Mouse (Mus musculus) cortical plate, adult 2 months (tissue): ENCODE measurements at regions not wholly inside any gene's neighbourhood (a gene's known extent, or its start where the extent isn't known, plus 50 kb on each side); places are given as distances from the start of the nearest gene placed in this dataset.

Experiments used
- H3K27ac ChIP-seq: fragments of 200-500 bp; 2 replicates; pipeline ENCODE4 v1.5.1; 2012; ENCODE audit warnings: low read length, control low read depth, inconsistent platforms; ENCODE audit not compliant: insufficient read depth
- H3K4me1 ChIP-seq: fragments of 200-500 bp; 2 replicates; pipeline ENCODE4 v1.6.1; 2011; ENCODE audit warnings: low read length; ENCODE audit not compliant: control insufficient read depth, insufficient read depth
- H3K4me3 ChIP-seq: fragments of 200-500 bp; 2 replicates; pipeline ENCODE4 v1.5.1; 2011; ENCODE audit warnings: mild to moderate bottlenecking, low read length, control low read depth; ENCODE audit not compliant: insufficient read depth
- CTCF ChIP-seq: fragments of 200-500 bp; IDR thresholded peaks from 2 replicates; pipeline ENCODE4 v1.5.1; 2011; ENCODE audit warnings: mild to moderate bottlenecking, control low read depth, low read length; ENCODE audit not compliant: insufficient read depth; ENCODE audit errors: extremely low read depth
- POLR2A ChIP-seq: fragments of 200-500 bp; IDR thresholded peaks from 2 replicates; pipeline ENCODE4 v1.6.1; 2011; ENCODE audit warnings: mild to moderate bottlenecking, low read length, control low read depth; ENCODE audit not compliant: insufficient read depth; ENCODE audit errors: extremely low read depth

- no peak for TF ChIP-seq POLR2A
- TF ChIP-seq CTCF = no peak
- Histone ChIP-seq H3K4me3 (no peak overlapping the region), H3K4me1 (no peaks in the 10 kb centered on the region), H3K27ac (no peak overlapping the region)
Measured at GRCm38 (mm10) chr15:51248789-51249040, 2636.0 kb upstream of the Gm7489 start.

GRCm38 (mm10) chr15:51254143-51254542, 2630.6 kb upstream of the Gm7489 start:
- no peak for TF ChIP-seq POLR2A
- TF ChIP-seq CTCF = no peak
- Histone ChIP-seq H3K4me1 (no peaks in the 10 kb centered on the region), H3K4me3 (no peak overlapping the region), H3K27ac (no peak overlapping the region)

DNA sequence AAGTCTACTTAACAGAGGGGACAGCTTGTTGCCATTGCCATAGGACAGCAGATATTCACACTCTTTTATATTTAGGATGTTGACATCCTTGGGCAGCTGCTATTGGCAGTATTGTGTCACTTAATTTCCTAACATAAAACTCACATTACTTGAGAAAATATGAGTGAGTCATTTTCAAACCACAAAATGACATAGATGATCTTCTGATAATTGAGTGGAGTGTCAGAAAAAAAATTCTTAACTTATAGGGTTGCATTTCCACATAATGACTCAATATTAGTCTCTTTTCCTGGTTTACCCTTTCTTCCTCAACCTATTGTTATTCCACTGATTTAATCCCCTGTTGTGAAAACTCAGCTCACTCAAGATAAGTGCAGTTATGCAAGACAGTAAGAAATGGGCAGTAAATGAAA, 2629.5 kb upstream of the Gm7489 start:
- TF ChIP-seq CTCF (no peak), POLR2A (no peak)
- H3K4me3 ChIP-seq = no peak overlapping the region
- no peak overlapping the region for H3K27ac ChIP-seq

GRCm38 (mm10) chr15:51256681-51257080, 2628.0 kb upstream of the Gm7489 start:
- no peak for TF ChIP-seq POLR2A
- TF ChIP-seq CTCF = no peak
- H3K4me1 ChIP-seq = no peaks in the 10 kb centered on the region

More for the DNA sequence above, 2629.5 kb upstream of the Gm7489 start:
- H3K4me1 ChIP-seq = no peaks in the 10 kb centered on the region

DNA sequence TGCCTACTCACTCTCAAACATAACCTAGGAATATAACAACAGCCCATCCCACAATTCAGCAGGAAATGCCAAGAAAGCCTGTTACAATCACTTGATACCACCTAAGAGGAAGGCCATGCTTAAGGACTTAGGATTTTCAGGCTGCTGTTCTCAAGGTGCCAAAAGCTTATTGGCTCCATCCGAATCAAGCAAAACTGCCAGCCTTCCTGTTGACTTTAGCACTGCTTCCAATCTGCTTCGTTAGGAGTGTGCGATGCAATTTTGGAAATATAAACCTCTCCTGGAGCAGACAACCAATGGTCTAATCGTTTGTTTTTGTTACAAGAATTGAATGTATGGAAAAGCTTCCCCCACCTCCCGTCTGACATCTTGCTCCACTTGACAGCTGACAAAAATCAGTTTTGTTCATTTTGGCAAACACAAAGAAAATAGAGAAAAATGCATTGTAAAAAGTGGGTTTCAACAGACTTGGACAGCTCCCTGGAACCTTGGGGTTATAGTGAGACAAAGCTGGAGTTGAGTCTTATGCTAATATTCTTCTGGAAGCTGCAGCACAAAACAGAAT, 2620.0 kb upstream of the Gm7489 start:
- no peak overlapping the region for H3K4me3 ChIP-seq
- no peak for TF ChIP-seq POLR2A
- no peak for TF ChIP-seq CTCF
- no peaks in the 10 kb centered on the region; the same call in 1 of the 2 replicates for H3K4me1 ChIP-seq
- H3K27ac ChIP-seq = no peak overlapping the region

More at GRCm38 (mm10) chr15:51256681-51257080, 2628.0 kb upstream of the Gm7489 start:
- Histone ChIP-seq H3K4me3 (no peak overlapping the region), H3K27ac (no peak overlapping the region)

GRCm38 (mm10) chr15:51265971-51266370, 2618.7 kb upstream of the Gm7489 start:
- TF ChIP-seq POLR2A = no peak
- TF ChIP-seq CTCF = no peak
- H3K4me3 ChIP-seq = no peak overlapping the region
- H3K27ac ChIP-seq = no peak overlapping the region
- no peaks in the 10 kb centered on the region; the same call in 1 of the 2 replicates for H3K4me1 ChIP-seq

- no peak overlapping the region for H3K4me3 ChIP-seq
- H3K27ac ChIP-seq = no peak overlapping the region
- no peaks in the 10 kb centered on the region for H3K4me1 ChIP-seq
- TF ChIP-seq POLR2A = no peak
- no peak for TF ChIP-seq CTCF
Measured at GRCm38 (mm10) chr15:51271632-51272312, 2612.9 kb upstream of the Gm7489 start.

DNA sequence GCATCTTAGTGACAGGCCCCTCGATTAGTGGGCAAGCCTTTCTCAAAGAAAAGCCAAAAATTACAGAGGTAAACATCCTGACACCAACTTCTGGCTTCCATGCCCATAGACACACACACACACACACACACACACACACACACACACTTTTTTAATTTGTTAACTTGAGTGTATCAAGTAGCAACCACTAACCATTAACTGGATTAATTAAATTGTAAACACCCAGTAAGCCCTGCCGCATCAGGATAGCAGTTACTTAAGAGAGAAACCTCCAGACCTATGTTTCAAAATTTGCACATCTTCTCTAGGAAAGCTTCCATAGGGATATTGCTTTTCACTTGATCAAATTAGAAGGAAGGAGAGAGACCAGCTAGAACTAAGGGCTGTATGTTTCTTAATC, 2599.4 kb upstream of the Gm7489 start:
- TF ChIP-seq CTCF (no peak), POLR2A (no peak)

DNA sequence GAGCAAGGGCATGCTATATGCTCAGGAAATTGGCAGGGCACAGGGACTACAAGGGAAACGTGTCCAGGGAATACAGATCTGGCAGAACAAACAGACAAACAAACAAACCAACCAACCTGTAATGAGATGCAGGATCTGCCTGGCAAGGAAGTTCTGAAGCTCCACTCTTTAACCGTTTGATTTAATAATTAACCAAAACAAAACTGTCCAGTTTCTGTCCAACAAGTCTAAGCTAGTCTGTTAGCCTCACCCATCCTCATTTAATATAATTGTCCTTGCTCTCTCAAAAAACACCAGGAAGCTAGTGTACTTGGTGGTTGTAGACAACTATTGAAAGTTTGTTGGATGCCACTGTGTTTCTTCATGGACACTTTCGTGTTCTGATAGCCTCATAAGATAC, 2598.4 kb upstream of the Gm7489 start:
- no peak for TF ChIP-seq CTCF
- no peak for TF ChIP-seq POLR2A

More for the DNA sequence above, 2599.4 kb upstream of the Gm7489 start:
- Histone ChIP-seq H3K27ac (no peak overlapping the region), H3K4me3 (no peak overlapping the region), H3K4me1 (no peaks in the 10 kb centered on the region)

GRCm38 (mm10) chr15:51288911-51289432, 2595.7 kb upstream of the Gm7489 start:
- Histone ChIP-seq H3K4me3 (no peak overlapping the region), H3K4me1 (no peaks in the 10 kb centered on the region), H3K27ac (no peak overlapping the region)
- TF ChIP-seq CTCF = no peak
- no peak for TF ChIP-seq POLR2A

More for the DNA sequence above, 2598.4 kb upstream of the Gm7489 start:
- Histone ChIP-seq H3K4me3 (no peak overlapping the region), H3K4me1 (no peaks in the 10 kb centered on the region), H3K27ac (no peak overlapping the region)
